Mouse (Mus musculus): Measurements from ENCODE around the gene Zfp280c.
A peak's percentile ranks its signal among the peaks of the same experiment; 100 is the strongest.

The Zfp280c gene

DNA sequence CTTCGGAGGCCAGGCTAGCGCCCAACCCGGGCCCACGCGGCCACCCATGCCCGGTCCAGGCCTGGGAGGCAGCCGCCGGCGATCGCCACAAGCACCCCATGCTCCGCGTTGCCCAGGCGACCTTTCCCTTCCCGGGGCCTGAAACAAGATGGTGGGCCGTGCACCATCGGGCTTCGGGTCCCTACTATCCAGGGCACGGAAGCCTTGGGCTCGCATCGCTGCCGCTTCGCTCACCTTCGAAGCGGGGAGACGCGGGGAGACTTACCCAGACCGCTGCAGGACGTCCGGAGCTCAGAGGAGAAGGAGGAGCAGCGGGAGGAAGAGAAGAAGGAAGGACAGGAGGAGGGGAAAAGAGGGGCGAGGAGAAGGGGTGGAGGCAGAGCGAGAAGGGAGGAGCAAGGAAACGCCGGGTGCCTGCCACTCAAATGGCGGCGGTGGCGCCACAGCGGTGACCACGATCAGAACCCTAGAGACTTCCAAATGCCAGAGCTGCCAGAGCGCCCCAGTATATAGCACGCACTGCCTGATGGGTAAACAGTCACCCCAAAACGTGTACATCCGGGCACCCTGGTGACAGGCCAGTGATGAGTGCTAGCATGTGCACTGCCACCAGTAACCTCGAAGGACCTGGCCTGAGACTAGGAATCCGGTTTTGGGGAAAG is at the start of gene Zfp280c:
Gene Zfp280c (minus strand): TSS at position 406 of the 662 bp plus-strand sequence.
- DNase-seq: peak; percentile 59

DNA sequence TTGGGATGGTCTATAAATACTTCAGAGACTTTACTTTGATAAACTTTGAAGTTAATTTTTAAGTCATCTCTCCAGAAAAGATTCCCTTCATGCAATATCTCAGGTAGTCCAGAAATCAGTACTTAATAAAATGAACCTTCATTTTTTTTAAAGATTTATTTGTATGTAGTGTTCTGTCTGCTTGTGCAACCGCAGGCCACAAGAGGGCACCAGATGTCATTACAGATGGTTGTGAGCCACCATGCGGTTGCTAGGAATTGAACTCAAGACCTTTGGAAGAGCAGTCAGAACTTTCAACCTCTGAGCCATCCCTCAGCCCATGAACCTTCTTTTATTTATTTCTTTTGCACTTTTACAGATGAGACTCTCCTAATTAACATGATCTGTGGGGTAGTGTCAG is 42.7 kb upstream of the Zfp280c start:
- no peak for DNase-seq

DNA sequence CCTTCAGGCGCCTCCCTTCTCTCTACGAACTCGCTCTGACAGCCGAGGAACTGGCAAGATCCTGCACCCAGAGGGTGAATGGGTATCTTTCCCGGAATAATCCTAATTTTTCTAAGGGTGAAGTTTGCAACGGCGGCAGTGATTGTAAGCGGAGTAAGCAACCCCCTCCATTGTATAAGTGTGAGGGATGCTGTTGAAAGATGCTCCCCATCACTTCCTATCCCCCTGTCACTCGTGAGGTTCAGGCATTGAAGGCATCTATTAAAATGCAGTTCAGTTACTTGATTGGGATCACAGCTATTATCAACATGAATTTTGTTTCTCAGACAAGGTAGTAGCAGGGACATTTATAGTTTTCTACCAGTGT is 29.7 kb upstream of the Zfp280c start:
- DNase-seq: no peak

DNA sequence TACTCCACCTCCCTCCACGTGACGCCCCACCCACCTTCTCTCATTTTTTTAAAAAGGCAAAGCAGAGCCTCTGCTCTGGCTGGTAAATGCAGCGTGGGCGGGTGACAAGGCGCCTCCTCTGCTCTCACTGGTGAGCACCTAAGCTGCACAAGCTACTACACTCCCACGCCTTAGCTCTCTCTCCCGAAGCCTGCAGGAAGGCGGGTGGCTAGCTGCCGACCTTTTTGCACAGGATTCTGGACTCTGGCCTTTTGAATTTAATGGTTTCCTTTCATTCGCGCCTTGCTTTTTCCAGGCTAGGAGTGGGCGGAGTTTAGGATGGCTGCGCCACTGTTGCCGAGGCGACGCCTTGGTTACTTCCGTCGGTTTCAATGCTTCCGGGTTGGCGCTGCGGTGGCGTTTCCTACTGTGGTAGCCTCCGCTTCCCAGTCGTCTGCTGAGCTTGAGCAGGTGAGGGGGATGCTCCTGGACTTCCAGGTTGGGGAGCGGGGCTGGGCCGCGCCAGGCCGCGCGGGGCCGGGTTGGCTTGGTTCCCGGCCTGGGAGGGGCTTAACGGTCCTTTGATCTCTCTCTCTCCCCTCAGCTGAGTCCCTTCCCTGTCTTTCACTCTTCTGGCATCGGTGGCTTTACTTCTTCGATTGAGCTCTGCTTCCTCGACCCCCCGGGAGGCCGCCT is 29.2 kb upstream of the Zfp280c start, which contains the start of gene Slc25a14:
Gene Slc25a14 (plus strand): TSS at position 35 of the 675 bp plus-strand sequence.
- DNase-seq: peak; percentile 83

DNA sequence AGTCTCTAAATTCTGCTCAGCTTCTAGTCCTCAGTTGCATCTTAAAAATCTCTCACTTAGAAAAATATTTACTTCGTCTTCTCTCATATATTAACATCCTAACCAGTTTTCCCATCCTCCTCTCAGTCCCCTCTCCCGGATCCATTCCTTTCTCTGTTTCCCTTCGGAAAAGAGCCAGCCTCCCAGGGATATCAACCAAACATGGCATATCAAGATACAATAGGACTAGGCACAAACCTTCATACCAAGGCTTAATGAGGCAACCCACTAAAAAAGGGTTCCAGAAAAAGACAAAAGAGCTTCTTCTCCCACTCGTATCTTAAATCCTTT is 28.7 kb upstream of the Zfp280c start:
- DNase-seq: no peak

DNA sequence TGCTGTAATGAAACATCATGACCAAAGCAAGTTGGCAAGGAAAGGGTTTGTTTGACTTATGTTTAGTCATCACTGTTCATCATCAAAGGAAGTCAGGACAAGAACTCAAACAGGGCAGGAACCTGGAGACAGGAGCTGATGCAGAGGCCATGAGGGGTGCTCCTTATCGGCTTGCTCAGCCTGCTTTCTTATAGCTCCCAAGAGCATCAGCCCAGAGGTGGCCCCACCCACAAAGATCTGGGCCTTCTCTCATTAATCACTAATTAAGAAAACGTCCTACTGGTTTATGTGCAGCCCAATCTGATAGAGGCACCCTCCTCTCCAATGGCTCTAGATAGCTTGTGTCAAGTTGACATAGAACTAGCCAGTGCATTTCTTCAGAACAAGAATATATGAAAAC is 10.6 kb upstream of the Zfp280c start:
- no peak for DNase-seq

DNA sequence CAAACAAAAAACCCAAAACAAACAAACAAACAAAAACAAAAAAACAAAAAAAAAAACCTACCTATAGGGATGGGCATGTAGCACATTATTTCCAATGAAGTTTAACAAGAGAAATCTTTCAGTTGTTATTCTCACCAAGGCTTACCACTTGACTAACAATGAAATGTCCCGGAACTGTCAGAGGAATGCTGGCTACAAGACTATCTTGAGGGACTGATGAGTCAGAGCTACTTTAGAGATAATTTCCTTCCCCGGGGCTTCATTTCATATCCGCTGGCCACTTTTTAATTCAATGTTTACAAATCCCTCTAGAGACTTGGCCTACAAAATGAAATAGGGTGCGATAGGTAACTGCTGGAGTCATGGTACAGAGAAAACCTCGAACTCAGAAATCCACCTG is 2.6 kb upstream of the Zfp280c start:
- DNase-seq: no peak

DNA sequence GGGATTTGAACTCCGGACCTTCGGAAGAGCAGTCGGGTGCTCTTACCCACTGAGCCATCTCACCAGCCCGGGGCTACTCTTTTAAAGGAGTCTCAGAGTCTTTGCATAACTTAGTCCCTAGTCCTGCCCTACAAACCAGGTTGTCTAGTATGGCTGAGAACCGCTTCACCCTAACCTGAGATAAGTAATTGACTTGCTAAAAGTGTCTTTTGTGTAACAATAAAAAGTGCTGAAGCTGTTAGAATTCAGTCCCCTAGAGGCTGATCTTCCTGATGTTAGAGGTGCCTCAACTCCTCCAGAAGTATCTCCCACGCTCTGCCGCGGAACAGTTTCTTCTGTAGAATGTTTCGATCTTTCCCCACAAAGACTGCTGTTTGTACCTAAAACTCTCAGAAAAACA is 1.7 kb upstream of the Zfp280c start:
- DNase-seq: no peak

DNA sequence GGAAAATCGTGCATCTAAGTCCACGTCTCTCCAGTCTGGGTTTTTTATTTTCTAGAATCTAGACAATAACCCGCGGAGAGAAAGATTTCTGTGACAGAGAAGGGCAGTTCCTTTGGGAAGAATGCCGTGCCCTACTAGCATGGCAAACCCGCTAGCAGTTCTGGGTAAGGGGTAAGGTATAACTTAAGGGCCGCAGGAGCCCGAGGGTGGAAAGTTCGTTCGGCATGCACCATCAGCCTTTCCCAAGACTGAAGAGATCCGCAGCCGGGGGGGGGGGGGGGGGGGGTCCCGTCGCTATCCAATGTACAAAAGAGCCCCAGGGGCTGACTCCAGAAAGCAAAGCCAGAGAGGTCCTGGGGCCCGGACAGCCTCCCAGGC is 594 bp downstream of the Zfp280c start:
- DNase-seq: no peak

DNA sequence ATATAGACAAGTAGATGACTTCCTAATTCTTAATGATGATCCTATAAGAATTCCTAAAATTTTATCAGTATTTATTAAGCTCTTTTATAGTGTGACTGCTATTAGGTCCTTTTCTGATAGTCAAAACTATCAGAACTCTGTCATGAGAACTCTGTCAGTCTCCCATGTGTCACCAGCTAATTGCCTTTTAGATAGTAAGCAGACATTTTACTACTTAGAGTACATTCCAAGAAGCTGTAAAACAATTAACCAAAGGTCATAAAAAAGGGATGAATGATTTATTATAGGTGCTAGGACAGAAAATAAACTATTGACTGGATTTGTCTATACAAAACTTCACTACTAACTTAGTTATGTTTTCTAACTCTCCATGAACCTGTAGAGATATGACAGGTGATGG is 11.0 kb downstream of the Zfp280c start:
- DNase-seq: no peak

DNA sequence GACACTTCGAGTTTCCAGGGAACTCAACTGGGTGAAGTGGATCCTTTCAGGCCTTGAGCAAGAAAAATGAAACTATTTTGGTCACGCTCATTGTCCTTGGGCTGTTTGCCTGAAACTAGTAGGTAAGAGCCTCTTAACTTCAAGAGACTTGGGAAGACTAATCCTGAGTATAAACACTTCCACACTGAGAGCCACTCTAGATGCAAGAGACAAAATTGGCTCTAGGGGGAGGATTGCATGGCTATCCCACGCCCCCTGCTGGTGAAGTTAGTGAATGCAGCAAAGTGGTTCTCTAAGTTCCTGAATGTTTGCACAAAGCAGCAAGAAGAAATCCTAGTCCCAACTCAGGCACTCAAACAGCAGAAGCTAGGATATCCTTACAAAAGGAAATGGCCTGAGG is 62.1 kb downstream of the Zfp280c start:
- DNase-seq: peak; percentile 62

DNA sequence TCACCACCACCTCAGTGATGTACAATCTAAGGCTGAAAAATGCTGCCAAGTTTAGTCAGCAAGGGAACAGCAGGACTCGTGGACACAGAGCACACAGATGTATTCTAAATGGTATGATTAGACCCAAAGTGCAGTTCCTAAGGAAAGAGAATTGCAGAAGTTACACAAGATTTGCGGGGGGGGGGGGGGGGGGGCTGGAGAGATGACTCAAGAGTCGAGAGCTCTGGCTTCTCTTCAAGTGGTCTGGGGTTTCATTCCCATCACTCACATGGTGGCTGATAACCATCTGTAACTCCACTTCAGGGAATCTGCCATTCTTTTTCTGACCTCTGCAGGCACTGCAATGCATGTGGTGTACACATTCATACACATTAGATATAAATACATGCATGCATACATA is 67.9 kb downstream of the Zfp280c start:
- no peak for DNase-seq

DNA sequence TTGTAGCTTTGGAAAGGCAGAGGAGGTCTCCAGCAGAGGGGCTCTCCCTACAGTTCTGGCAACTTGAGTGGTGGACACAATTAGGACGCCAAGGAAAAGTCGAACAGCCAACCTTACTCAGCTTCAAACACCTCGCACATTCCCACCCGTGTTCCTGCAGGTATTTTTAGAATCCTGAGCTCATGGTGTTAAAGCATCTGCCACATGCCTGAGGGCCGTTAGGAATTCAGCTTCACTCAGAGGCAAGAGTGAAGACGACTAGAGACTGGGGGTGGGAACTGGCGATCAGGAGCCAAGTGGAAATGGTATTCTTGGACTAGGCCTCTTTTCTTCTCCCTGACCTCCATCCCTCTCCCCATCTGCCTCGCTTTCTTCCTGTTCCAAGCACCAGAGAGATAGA is 68.4 kb downstream of the Zfp280c start:
- peak; percentile 32 for DNase-seq

DNA sequence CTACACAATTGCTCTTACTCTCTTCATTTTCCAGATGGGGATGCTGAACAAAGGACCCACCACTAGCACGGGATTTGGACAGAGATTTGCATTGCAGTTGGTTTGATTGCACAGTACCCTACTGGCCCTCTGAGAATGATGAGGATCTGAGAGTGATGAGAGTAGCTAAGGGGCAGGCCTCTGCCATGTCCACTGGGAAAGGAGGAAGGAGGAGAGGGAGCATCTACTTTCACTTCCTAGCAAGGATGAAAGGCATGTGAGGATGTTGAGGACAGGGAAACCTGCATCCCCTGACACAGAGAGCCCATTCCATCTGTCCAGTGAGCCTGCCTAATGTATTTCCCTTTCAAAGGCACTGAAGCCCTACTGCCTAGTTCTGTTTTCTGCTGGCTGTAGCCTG is 69.0 kb downstream of the Zfp280c start:
- no peak for DNase-seq

DNA sequence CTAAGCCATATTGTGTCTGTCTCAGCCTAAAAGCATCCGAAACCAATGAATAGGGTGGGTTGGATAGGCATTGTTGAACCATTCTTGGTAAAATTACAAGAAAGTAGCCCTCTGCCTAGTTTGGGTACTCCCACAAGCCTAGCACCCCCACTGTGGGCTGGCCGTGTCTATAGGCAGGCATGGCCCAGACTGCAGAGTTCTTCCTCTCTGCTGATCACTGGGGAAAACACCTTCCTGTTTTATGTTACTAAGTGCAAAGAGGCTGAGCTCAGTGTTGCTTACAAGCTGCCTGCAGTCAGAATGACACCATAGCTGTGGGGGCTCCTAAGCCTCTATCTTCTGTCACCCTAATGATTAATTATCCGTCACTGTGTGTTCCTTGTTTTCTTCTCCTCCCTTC is 70.8 kb downstream of the Zfp280c start:
- DNase-seq: no peak

DNA sequence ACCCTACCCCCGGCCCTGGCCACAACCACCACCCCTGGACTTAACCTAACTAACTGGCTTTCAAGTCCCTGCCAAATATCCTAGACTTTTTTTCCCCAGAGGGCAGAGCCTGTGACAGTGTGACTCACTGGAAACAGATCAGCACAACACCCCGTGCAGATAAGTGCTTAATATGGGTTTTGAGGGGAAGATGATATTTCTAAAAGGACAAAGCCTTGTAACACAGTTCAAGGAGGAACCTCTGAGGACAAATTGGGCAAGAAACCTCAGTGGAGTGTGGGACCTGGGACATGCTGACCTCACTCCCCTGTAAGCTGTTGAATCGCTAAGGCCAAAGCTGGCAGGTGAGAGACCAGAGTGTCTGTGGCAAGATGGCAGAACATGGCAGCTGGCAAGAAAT is 72.7 kb downstream of the Zfp280c start:
- DNase-seq: no peak

DNA sequence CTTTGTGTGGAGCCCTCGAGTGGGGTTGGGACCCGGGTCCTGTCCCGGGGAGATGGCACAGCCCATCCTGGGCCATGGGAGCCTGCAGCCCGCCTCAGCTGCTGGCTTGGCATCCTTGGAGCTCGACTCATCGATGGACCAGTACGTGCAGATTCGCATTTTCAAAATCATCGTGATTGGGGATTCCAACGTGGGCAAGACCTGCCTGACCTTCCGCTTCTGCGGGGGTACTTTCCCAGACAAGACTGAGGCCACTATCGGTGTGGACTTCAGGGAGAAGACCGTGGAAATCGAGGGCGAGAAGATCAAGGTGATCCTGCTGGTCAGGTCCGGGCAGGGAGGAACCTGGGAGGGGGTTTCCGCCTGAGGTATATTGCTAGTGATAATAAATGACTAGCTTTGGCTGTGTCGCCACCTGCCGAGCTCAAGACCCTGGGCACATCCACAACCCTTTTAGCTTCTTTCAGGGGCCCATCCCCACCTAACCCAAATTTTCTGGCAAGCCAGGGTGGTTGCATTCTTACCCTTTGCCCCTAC is 74.7 kb downstream of the Zfp280c start:
- DNase-seq: no peak

DNA sequence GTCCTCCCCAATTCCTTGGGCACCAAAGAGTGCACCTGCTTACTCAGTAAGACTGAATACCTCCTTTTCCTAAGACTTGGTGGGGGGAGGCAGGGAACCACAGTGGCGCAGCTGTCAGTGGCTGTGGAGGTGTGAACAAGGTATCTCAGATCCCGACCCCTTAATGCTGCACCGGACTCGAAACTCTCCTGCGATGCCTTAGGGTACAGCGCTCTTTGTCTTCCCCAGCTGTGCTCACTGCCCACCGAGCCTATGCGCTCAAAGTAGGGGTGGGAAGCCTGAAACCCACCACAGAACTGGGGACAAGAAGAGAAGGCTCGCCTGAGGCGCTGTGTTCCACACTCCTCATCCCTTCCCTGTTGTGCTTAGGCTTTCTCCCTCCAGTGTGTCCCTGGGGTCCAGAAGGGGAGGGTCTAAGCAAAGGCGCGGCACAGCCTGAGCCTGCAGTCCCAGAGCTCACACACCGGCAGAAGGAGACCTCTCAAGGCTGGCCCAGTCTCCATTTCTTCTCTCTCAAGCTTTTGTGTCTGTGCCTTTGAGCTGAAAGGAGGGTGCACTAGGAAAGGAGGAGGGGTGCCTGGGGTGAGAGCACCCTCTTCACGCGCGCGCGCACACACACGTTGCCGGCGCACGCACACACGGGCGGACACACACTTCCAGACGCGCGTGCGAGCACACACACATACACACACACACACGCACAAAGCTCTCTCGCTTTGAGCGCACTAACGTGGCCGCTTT is 75.3 kb downstream of the Zfp280c start, which contains the start of gene Rab33a:
Gene Rab33a (plus strand): TSS at position 478 of the 741 bp plus-strand sequence.
- peak; percentile 61 for DNase-seq

DNA sequence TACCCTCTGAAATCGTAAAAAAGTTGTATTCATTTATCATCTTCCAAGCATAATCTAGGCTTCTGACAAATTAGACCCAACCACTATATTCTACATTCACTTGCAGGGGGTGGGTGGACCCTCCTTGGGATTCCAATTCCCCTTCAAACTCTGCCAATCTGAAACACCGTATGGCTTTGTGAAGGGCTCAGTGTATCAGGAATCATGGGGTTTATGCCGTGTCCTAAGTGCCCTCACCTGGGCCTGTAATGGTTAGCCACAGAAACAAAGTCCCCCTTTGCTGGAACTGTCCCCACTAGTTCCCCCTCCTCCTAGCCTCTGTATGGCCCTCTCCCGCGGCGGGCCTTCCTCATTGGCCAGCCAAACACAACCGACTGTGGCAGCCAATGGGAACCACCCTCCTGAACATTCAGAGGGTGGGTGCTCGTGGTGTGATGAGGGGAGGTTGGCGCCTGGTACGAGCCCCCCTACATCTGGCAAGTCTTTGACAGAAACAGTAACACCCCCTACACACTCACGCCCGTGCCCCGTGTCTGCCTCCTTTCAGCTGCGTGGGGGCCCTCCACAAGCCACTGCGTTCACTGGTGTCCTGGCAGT is 76.0 kb downstream of the Zfp280c start:
- DNase-seq: peak; percentile 37

DNA sequence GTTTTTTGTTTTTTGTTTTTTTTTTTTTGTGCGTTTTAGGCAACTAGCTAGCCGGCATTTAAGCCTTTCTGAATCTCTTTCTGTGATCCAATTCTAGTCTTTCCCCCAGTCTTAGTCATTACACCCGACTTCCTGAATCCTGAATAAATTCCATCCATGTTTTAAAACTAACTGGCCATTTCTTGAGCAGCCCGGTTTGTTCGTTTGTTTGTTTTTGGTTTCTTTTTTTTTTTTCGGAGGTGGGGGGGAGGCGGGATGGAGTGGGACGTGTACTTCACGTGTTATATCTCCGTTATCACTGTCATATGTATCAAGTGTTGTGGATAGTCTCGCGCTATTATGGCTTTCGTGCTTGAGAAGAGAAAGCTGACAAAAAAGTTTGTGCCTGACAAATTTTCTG is 80.5 kb downstream of the Zfp280c start:
- DNase-seq: no peak

DNA sequence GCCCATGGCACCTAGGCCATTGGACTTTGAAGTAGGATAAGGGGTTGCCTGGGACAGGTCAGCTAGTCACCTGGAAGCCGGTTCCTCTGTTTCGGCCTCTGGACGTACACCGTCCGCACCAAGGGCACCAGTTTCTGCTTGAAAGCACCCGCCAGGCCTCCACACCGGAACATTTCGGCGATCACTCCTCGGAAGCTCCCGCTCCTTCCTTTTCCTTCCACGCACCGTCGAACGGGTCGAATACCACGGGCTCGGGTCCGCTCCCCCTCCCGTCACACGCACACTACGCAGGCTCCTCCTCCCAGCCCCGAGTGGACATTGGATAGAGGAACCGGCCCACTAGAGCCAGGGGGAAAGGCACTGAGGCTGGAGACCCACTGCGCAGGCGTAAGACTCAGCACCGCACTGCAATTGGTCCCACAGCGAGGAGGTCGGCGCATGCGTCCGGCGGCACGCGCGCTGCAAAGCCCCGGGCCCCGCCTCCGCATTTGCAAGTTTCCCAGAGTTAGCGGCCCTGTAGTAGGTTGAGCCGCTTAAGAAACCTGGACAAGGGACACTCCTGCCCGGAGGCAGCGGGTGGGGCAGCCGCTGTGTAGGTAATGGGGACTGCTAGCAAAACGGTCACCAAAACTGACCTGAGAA is 81.0 kb downstream of the Zfp280c start, which contains the start of gene Aifm1:
Gene Aifm1 (minus strand): TSS at position 398 of the 642 bp plus-strand sequence.
- DNase-seq: peak; percentile 91

DNA sequence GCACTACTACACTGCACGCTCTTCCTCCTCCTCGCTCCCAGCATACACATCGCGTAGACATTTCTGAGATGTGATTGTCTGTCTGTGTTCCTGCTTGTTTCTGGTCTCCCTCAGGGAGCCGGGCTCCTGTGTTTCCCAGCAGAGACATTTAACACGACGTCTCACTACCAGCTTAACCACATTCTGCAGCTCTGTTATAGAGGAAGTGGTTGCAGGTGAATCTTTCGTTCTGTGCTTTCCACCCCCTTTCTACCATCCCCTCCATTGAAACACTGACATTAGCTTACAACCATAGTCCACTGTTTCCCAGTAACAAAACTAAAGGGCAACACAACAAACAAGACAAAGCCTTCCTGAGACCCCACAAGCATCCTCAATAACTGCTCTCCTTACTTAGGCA is 100.5 kb downstream of the Zfp280c start:
- no peak for DNase-seq

All from right cerebral cortex, postnatal 25 days (tissue).